Mouse (Mus musculus) liver, postnatal 0 days (tissue): ENCODE results near the gene Jak2.
A peak's percentile ranks its signal among the peaks of the same experiment; 100 is the strongest.

Experiments used
- CTCF ChIP-seq: sonication (generic); IDR thresholded peaks from 2 replicates; pipeline ENCODE4 v1.5.1; 2016; ENCODE audit warnings: antibody characterized with exemption, low read depth
- EP300 ChIP-seq: IDR thresholded peaks from 2 replicates; pipeline ENCODE4 v1.6.1; 2016; ENCODE audit warnings: antibody characterized with exemption, low read depth, mild to moderate bottlenecking

GRCm38 (mm10) chr19:29210319-29210718 is 41.3 kb upstream of the Jak2 start:
- TF ChIP-seq CTCF (peak; percentile 32), EP300 (no peak)
